Mouse (Mus musculus) liver, embryonic 14.5 days (tissue): ENCODE results near the gene Unc93b1. TPM values are rescaled to one million over a fixed set of nuclear protein-coding genes. Genes with fewer than 3 reads are reported as not detected.

Experiments
- ATAC-seq: fragments of 200-750 bp; cut with Nextera tagmentation; 2 replicates; pipeline ENCODE4 v1.8.0; 2017; ENCODE audit warnings: moderate number of reproducible peaks, mild to moderate bottlenecking, moderate library complexity; ENCODE audit not compliant: insufficient read depth
- DNase-seq, 3 experiments: peaks; one replicate each; pipeline ENCODE4 v3.0.0-alpha.2; 2012 to 2013; ENCODE audit warnings: low read depth in 3 of 3, low spot score in 3 of 3
- H3K27ac ChIP-seq: fragments of 300-500 bp; sonication (generic); 2 replicates; pipeline ENCODE4 v1.5.1; 2014; ENCODE audit warnings: moderate library complexity, mild to moderate bottlenecking, control low read depth, inconsistent platforms
- H3K27me3 ChIP-seq: fragments of 300-500 bp; sonication (generic); 2 replicates; pipeline ENCODE4 v1.6.1; 2014; ENCODE audit warnings: mild to moderate bottlenecking, low read length, moderate library complexity; ENCODE audit not compliant: control insufficient read depth, insufficient read depth
- H3K36me3 ChIP-seq: fragments of 300-500 bp; sonication (generic); replicated peaks from 2 replicates; pipeline ENCODE4 v1.6.1; 2014; ENCODE audit warnings: low read depth; ENCODE audit not compliant: control insufficient read depth, insufficient read depth
- H3K4me1 ChIP-seq, 2 experiments: fragments of 200-500 bp in 1 of 2; fragments of 300-500 bp in 1 of 2; sonication (generic) in 1 of 2; replicated peaks; 2 replicates each; pipeline ENCODE4 v1.6.1; 2012 to 2014; ENCODE audit warnings: antibody characterized with exemption in 1 of 2, inconsistent platforms in 1 of 2, low read length in 1 of 2; ENCODE audit not compliant: control insufficient read depth in 2 of 2, insufficient read depth in 2 of 2
- H3K4me2 ChIP-seq: fragments of 300-500 bp; sonication (generic); 2 replicates; pipeline ENCODE4 v1.6.1; 2014; ENCODE audit warnings: low read depth, mild to moderate bottlenecking, control low read depth, moderate library complexity
- H3K4me3 ChIP-seq, 2 experiments: fragments of 200-500 bp in 1 of 2; fragments of 300-500 bp in 1 of 2; sonication (generic) in 1 of 2; 2 replicates each; pipeline ENCODE4 v1.5.1; 2012 to 2014; ENCODE audit warnings: low read depth in 2 of 2, low read length in 2 of 2, mild to moderate bottlenecking in 2 of 2, control low read depth in 1 of 2, inconsistent platforms in 1 of 2, moderate library complexity in 1 of 2; ENCODE audit not compliant: insufficient read depth in 1 of 2
- H3K9ac ChIP-seq: fragments of 300-500 bp; sonication (generic); replicated peaks from 2 replicates; pipeline ENCODE4 v1.6.1; 2014; ENCODE audit warnings: mild to moderate bottlenecking, control low read depth, moderate library complexity
- H3K9me3 ChIP-seq: fragments of 300-500 bp; sonication (generic); 2 replicates; pipeline ENCODE4 v1.6.1; 2016; ENCODE audit warnings: low read length, mixed read lengths; ENCODE audit not compliant: control insufficient read depth
- CTCF ChIP-seq: IDR thresholded peaks from 2 replicates; pipeline ENCODE4 v1.5.1; 2016; ENCODE audit warnings: antibody characterized with exemption, low read depth, control low read depth
- EP300 ChIP-seq: IDR thresholded peaks from 2 replicates; pipeline ENCODE4 v1.6.1; 2016; ENCODE audit warnings: antibody characterized with exemption, low read depth
- WGBS: fragments of 180-500 bp; shearing (Covaris S2); extraction: QIAGEN DNeasy Blood & Tissue Kit; methylation state at CpG from one replicate; pipeline ENCODE4 v1.1.7; 2014; ENCODE audit not compliant: insufficient replicate concordance; 5-methylcytosine and 5-hydroxymethylcytosine counted together
- polyA plus RNA-seq, 2 experiments: library from polyadenylated mRNA; depleted of rRNA in 1 of 2; stranded (reverse) in 1 of 2; unstranded in 1 of 2; fragments of >200 nt; fragmentation: Nextera tagmentation in 1 of 2; extraction: Ambion mirVana in 1 of 2; gene quantifications; 2 replicates each; pipeline versions ENCODE4 v1.2.1 to v1.2.3; 2012 to 2014

The Unc93b1 gene
- polyA plus RNA-seq, 2 experiments: 14.7 to 19.8 TPM

DNA sequence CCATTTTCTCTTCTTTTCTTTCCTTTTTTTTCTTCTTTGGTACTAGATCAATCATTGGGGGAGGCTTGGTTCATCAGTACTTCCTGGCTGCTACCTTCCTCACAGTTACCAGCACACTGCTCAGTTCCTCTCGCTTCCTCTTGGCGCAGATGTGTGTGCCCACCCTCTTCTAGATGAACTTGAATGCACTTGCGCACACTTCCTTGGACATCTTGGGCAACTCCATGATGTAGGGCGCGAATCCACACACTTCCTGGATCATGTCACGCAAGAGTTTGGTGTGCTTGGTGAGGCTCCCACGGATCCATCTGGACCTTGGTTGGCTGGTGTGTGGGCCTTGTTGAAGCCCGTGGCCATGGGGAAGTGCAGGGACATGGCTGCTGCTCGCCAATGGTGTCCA lies 3.3 kb upstream of the Unc93b1 start:
- WGBS: 64% methylated on average over 9 of the region's 9 CpGs
- no peak overlapping the region for H3K9ac ChIP-seq
- TF ChIP-seq CTCF (no peak), EP300 (no peak)
- ATAC-seq (no peak), DNase-seq (no peak)
- H3K4me2 ChIP-seq: no peak overlapping the region
- H3K27me3 ChIP-seq: no peaks in the 10 kb centered on the region; the same call in 1 of the 2 replicates
- no peaks in the 10 kb centered on the region for H3K36me3 ChIP-seq
- no peak overlapping the region for H3K4me3 ChIP-seq
- no peaks in the 10 kb centered on the region for H3K9me3 ChIP-seq
- no peak overlapping the region for H3K27ac ChIP-seq
- H3K4me1 ChIP-seq: peaks cover 2 to 8% of the 10 kb centered on the region in 2 experiments; a peak in 2 of 4 replicates

DNA sequence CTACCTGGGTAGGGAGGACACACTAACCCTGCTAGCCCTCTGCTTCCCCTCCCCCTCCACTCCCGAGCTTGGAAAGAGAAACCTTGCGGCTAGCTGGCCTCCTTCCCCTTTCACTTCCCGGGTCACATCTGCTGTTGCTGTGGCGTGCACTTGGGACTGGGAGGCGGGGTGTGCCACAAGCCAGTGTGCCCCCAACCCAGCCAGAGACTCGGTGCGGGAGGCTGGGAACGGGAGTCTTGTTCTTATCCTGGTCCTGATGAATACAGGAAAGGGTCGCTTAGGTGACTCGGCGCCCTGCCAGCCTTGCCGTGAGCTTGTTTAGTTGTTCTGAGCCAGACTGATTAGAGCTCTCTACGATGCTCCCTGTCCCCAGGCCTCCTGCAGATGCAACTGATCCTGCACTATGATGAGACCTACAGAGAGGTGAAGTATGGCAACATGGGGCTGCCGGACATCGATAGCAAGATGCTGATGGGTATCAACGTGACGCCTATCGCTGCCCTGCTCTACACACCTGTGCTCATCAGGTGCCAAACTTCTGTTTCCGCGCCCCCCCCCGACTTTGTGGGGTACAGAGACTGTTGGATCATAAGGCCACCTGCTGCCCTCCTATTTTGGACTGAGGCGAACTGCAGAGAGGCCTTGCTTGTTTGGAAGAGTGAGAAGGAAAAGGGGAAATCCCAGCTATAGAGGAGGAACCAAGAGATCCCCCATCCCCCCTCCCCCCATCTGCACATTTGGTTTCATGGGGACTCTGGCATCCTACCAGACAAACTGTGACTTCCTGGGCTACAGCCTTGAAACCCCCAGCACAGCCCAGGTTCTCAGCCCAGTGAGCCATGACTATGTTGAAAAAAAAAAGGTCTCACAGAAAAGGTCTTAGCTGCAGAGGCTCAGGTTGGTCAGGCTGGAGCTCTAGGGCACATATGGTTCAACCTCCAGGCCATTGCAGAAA lies 1.2 kb downstream of the Unc93b1 start:
- no peaks in the 10 kb centered on the region; the same call in 1 of the 2 replicates for H3K27me3 ChIP-seq
- DNase-seq (no peak), ATAC-seq (no peak)
- H3K9ac ChIP-seq: no peak overlapping the region; the same call in 1 of the 2 replicates
- WGBS: 4% methylated on average over 22 of the region's 22 CpGs
- no peak for TF ChIP-seq EP300
- TF ChIP-seq CTCF: no peak
- H3K9me3 ChIP-seq: no peaks in the 10 kb centered on the region
- H3K36me3 ChIP-seq: no peaks in the 10 kb centered on the region
- H3K4me2 ChIP-seq: peak overlapping the region; percentile 70
- H3K4me3 ChIP-seq: peak overlapping the region; percentile 49 to 53
- H3K4me1 ChIP-seq: peaks cover 0 to 2% of the 10 kb centered on the region in 2 experiments; a peak in 1 of 4 replicates
- H3K27ac ChIP-seq: no peak overlapping the region

DNA sequence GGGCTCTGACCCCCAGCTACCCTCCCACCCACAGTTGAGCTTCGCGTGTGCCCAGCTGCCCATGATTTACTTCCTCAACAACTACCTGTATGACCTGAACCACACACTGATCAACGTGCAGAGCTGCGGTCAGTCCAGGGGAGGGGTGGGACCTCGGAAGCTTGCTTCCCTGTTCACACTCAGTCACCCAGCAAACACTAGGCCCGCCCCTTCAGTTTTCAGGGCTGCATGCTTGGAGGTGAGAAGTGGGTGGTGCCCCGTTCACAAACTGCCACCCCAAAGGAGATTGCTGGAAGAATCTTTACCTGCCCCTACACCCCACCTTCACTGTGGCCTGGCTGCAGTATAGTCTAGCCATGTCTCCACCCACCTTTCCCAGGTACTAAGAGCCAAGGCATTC lies 7.3 kb downstream of the Unc93b1 start:
- H3K4me3 ChIP-seq: no peak overlapping the region
- ATAC-seq: no peak
- DNase-seq: no peak
- no peaks in the 10 kb centered on the region for H3K9me3 ChIP-seq
- no peak overlapping the region for H3K9ac ChIP-seq
- TF ChIP-seq EP300: no peak
- TF ChIP-seq CTCF: no peak
- 71% methylated on average over 7 of the region's 7 CpGs for WGBS
- no peaks in the 10 kb centered on the region for H3K27me3 ChIP-seq
- H3K27ac ChIP-seq: no peak overlapping the region
- H3K4me2 ChIP-seq: no peak overlapping the region
- no peaks in the 10 kb centered on the region for H3K36me3 ChIP-seq
- H3K4me1 ChIP-seq: peaks cover 0 to 13% of the 10 kb centered on the region in 2 experiments; a peak in 2 of 4 replicates

DNA sequence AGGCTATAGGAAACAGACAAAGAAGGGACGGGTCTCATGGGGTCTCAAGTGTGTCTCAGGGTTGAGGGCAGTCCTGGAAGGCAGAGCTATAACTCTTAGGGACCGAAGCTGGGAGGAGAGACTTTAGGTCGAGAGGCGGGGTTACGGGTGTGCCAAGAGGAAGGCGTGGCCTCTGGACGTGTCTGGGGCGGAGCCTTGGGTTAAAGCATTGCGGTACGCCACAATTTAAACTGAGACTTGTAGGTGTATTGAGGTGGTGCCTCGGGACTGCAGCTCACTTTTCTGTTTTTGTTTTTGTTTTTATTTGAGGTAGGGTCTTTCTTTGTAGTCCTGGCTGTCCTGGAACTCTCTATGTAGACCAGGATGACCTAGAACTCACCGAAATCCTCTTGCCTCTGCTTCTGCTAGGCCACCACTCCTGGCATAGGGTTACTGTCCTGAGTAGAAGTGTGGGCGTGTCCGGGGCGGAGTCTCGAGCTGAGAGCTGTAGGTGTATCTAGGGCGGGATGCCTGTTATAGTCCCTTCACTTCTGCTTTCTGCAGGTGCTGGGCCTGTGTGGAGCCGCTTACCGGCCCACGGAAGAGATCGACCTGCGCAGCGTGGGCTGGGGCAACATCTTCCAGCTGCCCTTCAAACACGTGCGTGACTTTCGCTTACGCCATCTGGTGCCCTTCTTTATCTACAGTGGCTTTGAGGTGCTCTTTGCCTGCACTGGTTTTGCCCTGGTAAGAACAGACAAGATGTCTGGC lies 8.2 kb downstream of the Unc93b1 start:
- Histone ChIP-seq H3K9me3 (no peaks in the 10 kb centered on the region), H3K36me3 (no peaks in the 10 kb centered on the region), H3K27me3 (no peaks in the 10 kb centered on the region), H3K4me1 (peaks cover 0 to 13% of the 10 kb centered on the region in 2 experiments; a peak in 2 of 4 replicates), H3K4me3 (peak overlapping the region; percentile 23 to 24), H3K4me2 (peak overlapping the region; percentile 58), H3K9ac (no peak overlapping the region), H3K27ac (no peak overlapping the region)
- peak; percentile 50 to 67 (median 55) for DNase-seq
- ATAC-seq: peak; percentile 85
- WGBS: 12% methylated on average over 27 of the region's 27 CpGs
- TF ChIP-seq CTCF (no peak), EP300 (no peak)
